Mouse (Mus musculus): ENCODE measurements around the gene Nckap1. TPM values are rescaled to one million over a fixed set of nuclear protein-coding genes. Genes with fewer than 3 reads are reported as not detected.
"Not testable (repeated sequence)": the region's sequence is repeated elsewhere in the genome, so short reads cannot be mapped to it uniquely, and the experiment has no call there.

Nckap1 gene
- total and polyA plus RNA-seq, 2 experiments from 2014 or later, result 82.5 to 136 TPM

GRCm38 (mm10) chr2:80524275-80524674 lies 56.9 kb downstream of the Nckap1 start:
- WGBS, result 90% methylated on average over 9 of the region's 9 CpGs
- H3K36me3 ChIP-seq (ENCODE audit: insufficient read depth, low read length), result peaks cover 36% of the 10 kb centered on the region
- TF ChIP-seq CTCF (IDR thresholded peaks at IDR 0.05), result no peak
- no peaks in the 10 kb centered on the region for H3K4me1 ChIP-seq (ENCODE audit: insufficient read depth, low read length)
- H3K4me2 ChIP-seq (ENCODE audit: low read depth, low read length, poor library complexity, severe bottlenecking), result no peak overlapping the region
- no peak for DNase-seq (ENCODE audit: low spot score)
- H3K4me3 ChIP-seq (ENCODE audit: low read depth, low read length), result no peak overlapping the region
- ATAC-seq (ENCODE audit: low FRiP score), result no peak
- no peak overlapping the region for H3K27ac ChIP-seq (ENCODE audit: low read depth, low read length)
- H3K9me3 ChIP-seq (ENCODE audit: low read length), result no peaks in the 10 kb centered on the region
- no peak overlapping the region for H3K9ac ChIP-seq (replicated peaks; ENCODE audit: low read length, poor library complexity, severe bottlenecking)
- H3K27me3 ChIP-seq (ENCODE audit: insufficient read depth, low read length), result no peaks in the 10 kb centered on the region

DNA sequence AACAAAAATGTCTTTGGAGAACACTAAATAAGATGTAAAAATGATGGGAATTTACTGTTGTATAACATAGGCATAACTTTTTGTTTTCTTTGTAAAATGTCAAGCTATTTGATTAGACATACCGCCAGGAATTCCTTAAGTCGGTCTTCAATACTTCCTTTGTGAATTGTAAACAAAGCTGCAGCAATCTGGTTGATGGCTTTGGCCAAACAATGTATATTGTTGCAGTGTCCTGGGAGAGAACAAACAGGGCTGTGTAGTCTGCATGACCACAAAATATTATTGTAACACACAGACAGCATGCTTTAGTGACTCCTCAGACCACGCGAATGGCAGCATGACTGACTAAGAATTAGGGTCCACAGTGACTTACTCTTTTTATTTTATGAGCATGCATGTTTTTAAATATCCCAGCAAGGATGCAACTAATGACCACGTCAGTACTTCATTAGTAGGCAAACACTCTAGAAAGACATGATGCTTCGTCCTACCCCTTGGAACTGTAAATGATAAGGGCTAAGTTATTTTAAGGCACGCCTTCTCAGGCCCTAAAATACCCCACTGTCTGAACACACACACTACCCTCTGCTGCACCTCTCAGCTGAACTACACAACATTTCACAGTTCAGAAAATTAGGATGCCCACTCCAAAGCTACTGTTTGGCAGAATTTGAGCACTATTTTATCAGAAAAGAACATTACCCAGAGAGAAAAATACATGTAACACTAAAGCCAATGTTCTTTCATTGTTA lies 75.0 kb downstream of the Nckap1 start:
- Histone ChIP-seq H3K4me2 (ENCODE audit: low read depth, low read length, poor library complexity, severe bottlenecking) (no peak overlapping the region), H3K27ac (ENCODE audit: low read depth, low read length) (no peak overlapping the region), H3K4me1 (ENCODE audit: insufficient read depth, low read length) (no peaks in the 10 kb centered on the region), H3K9me3 (ENCODE audit: low read length) (no peaks in the 10 kb centered on the region), H3K4me3 (ENCODE audit: low read depth, low read length) (no peak overlapping the region), H3K36me3 (ENCODE audit: insufficient read depth, low read length) (peaks cover 38% of the 10 kb centered on the region), H3K27me3 (ENCODE audit: insufficient read depth, low read length) (no peaks in the 10 kb centered on the region), H3K9ac (replicated peaks; ENCODE audit: low read length, poor library complexity, severe bottlenecking) (no peak overlapping the region)
- no peak for ATAC-seq (ENCODE audit: low FRiP score)
- 66% methylated on average over 7 of the region's 7 CpGs for WGBS
- TF ChIP-seq CTCF (IDR thresholded peaks at IDR 0.05), result no peak
- no peak for DNase-seq (ENCODE audit: low spot score)

GRCm38 (mm10) chr2:80502132-80502531 lies 79.0 kb downstream of the Nckap1 start:
- H3K9me3 ChIP-seq (ENCODE audit: low read length), result no peaks in the 10 kb centered on the region
- no peak overlapping the region for H3K4me3 ChIP-seq (ENCODE audit: low read depth, low read length)
- no peak for TF ChIP-seq CTCF (IDR thresholded peaks at IDR 0.05)
- WGBS, result 97% methylated on average over 4 of the region's 4 CpGs
- H3K4me1 ChIP-seq (ENCODE audit: insufficient read depth, low read length), result no peaks in the 10 kb centered on the region
- H3K36me3 ChIP-seq (ENCODE audit: insufficient read depth, low read length), result peaks cover 32% of the 10 kb centered on the region; the same call in 1 of the 2 replicates
- no peak for DNase-seq (ENCODE audit: low spot score)
- H3K27ac ChIP-seq (ENCODE audit: low read depth, low read length), result no peak overlapping the region
- no peak overlapping the region for H3K9ac ChIP-seq (replicated peaks; ENCODE audit: low read length, poor library complexity, severe bottlenecking)
- H3K27me3 ChIP-seq (ENCODE audit: insufficient read depth, low read length), result no peaks in the 10 kb centered on the region
- no peak for ATAC-seq (ENCODE audit: low FRiP score)
- no peak overlapping the region for H3K4me2 ChIP-seq (ENCODE audit: low read depth, low read length, poor library complexity, severe bottlenecking)

DNA sequence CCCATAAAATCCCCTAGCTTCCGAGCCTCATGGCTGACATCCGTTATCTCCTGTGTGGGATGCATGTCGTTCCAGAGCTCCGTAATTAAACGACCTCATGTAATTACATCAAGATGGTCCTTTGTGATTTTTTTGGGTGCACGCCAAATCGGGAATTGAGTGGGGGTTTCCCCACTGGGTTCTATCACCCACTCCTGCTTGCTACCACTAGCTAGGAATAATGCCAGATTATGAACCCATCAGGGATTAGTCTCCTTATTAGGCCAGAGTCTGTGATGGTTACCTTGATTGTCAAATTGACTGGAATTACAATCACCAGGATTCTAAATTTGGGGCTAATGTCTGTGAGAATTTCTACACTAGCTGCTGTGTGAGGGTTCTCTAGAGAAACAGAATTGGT lies 85.9 kb downstream of the Nckap1 start:
- not testable (repeated sequence) for H3K4me2 ChIP-seq (ENCODE audit: low read depth, low read length, poor library complexity, severe bottlenecking); H3K27ac ChIP-seq (ENCODE audit: low read depth, low read length); H3K4me3 ChIP-seq (ENCODE audit: low read depth, low read length); H3K9me3 ChIP-seq (ENCODE audit: low read length); H3K36me3 ChIP-seq (ENCODE audit: insufficient read depth, low read length); ATAC-seq (ENCODE audit: low FRiP score); H3K4me1 ChIP-seq (ENCODE audit: insufficient read depth, low read length); H3K9ac ChIP-seq (replicated peaks; ENCODE audit: low read length, poor library complexity, severe bottlenecking); H3K27me3 ChIP-seq (ENCODE audit: insufficient read depth, low read length); DNase-seq (ENCODE audit: low spot score)
- WGBS, result 59% methylated on average over 7 of the region's 7 CpGs

DNA sequence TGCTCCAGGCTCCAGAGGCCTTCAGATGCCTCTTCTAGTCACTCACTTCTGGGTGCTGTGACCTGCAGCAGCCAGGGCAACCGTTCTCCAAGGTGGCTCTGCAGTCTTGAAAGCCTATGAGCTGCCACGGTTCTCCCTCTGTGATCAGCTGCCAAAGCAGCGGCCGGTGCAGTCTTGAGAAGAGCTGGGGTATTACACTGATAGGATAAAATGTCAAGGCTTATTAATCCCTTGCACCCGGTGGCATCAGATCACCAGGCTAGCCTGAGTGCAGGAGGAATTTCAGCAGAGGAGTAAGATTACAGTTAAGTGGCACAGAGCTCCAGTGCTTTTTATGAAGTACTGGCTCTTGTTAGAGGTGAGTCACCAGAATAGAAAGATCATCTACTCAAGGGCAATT lies 94.3 kb downstream of the Nckap1 start:
- Histone ChIP-seq H3K9ac (replicated peaks; ENCODE audit: low read length, poor library complexity, severe bottlenecking) (no peak overlapping the region), H3K27me3 (ENCODE audit: insufficient read depth, low read length) (no peaks in the 10 kb centered on the region), H3K4me1 (ENCODE audit: insufficient read depth, low read length) (no peaks in the 10 kb centered on the region), H3K27ac (ENCODE audit: low read depth, low read length) (no peak overlapping the region), H3K4me2 (ENCODE audit: low read depth, low read length, poor library complexity, severe bottlenecking) (no peak overlapping the region), H3K36me3 (ENCODE audit: insufficient read depth, low read length) (no peaks in the 10 kb centered on the region), H3K9me3 (ENCODE audit: low read length) (no peaks in the 10 kb centered on the region), H3K4me3 (ENCODE audit: low read depth, low read length) (no peak overlapping the region)
- DNase-seq (ENCODE audit: low spot score) (no peak), ATAC-seq (ENCODE audit: low FRiP score) (no peak)
- WGBS, result 60% methylated on average over 5 of the region's 5 CpGs
- no peak for TF ChIP-seq CTCF (IDR thresholded peaks at IDR 0.05)

DNA sequence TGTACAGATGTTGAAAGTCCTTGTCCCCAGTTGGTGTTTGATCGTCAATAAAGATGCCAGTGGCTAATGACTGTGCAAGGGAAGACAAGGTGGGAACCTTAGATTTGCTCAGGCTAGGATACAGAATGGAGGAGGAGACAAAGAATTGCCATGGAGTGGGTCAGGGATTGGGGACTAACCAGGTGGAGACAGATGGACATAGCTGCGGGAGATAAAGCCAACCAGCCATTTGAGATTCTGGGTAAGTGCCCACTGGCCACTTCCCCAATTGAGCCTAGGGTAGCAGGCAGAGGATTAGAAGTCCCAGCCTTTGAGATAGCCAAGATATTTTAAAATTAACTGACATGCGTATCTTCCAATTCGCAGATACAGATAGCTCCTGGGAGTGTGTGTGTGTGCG lies 96.2 kb downstream of the Nckap1 start:
- no peak for DNase-seq (ENCODE audit: low spot score)

More for the DNA sequence above, 96.2 kb downstream of the Nckap1 start:
- no peaks in the 10 kb centered on the region for H3K4me1 ChIP-seq (ENCODE audit: insufficient read depth, low read length)
- H3K4me3 ChIP-seq (ENCODE audit: low read depth, low read length), result no peak overlapping the region
- H3K36me3 ChIP-seq (ENCODE audit: insufficient read depth, low read length), result no peaks in the 10 kb centered on the region
- H3K9me3 ChIP-seq (ENCODE audit: low read length), result no peaks in the 10 kb centered on the region
- H3K4me2 ChIP-seq (ENCODE audit: low read depth, low read length, poor library complexity, severe bottlenecking), result no peak overlapping the region
- 96% methylated on average over 5 of the region's 5 CpGs for WGBS
- no peak for ATAC-seq (ENCODE audit: low FRiP score)
- no peaks in the 10 kb centered on the region for H3K27me3 ChIP-seq (ENCODE audit: insufficient read depth, low read length)
- H3K9ac ChIP-seq (replicated peaks; ENCODE audit: low read length, poor library complexity, severe bottlenecking), result no peak overlapping the region
- H3K27ac ChIP-seq (ENCODE audit: low read depth, low read length), result no peak overlapping the region
- no peak for TF ChIP-seq CTCF (IDR thresholded peaks at IDR 0.05)
